13 mouse cellular contexts compared by ENCODE assay signal in genomic region chr7:68283133-68283520, GRCm38 (mm10). TPM values are rescaled to one million over a fixed set of nuclear protein-coding genes. Genes with fewer than 3 reads are reported as not detected.
"Had no signal": no experiment of that assay in that cellular context is flagged by ENCODE, and none has a peak within 500 bp of the region (broad histone marks: within the 10 kb centered on the region; RNA-seq: fewer than 3 reads in every experiment).

No protein-coding gene starts in this region.

RNA-seq across cellular contexts. Expression of gene Fam169b, which starts 9.5 kb away (rescaled TPM):
- total RNA-seq: midbrain, postnatal 0 days had no signal
- polyA plus RNA-seq: midbrain, embryonic 13.5 days; midbrain, embryonic 15.5 days; midbrain, postnatal 0 days; neural tube, embryonic 14.5 days had no signal

RNA-seq across cellular contexts. Expression of gene Pgpep1l, which starts 19.1 kb away (rescaled TPM):
- total RNA-seq: midbrain, postnatal 0 days; monocyte, adult 5-6 weeks; neutrophil, adult 5-6 weeks had no signal
- polyA plus RNA-seq: liver, embryonic 14.5 days; lung, embryonic 15.5 days; lung, postnatal 0 days; midbrain, embryonic 11.5 days; midbrain, embryonic 13.5 days; midbrain, embryonic 15.5 days; midbrain, postnatal 0 days; neural tube, embryonic 12.5 days; neural tube, embryonic 14.5 days; stomach, embryonic 14.5 days; stomach, embryonic 16.5 days had no signal
